Mouse (Mus musculus) embryo, embryonic 11 days (tissue): Measurements from ENCODE around the gene 4921511M17Rik.
A peak's percentile ranks its signal among the peaks of the same experiment; 100 is the strongest.
"Not testable (repeated sequence)": the region's sequence is repeated elsewhere in the genome, so short reads cannot be mapped to it uniquely, and the experiment has no call there.

Experiments used
- DNase-seq: peaks from one replicate; pipeline ENCODE4 v3.0.0-alpha.2; 2015

The 4921511M17Rik gene

GRCm38 (mm10) chrX:154033727-154034126 lies at the start of gene 4921511M17Rik:
Gene 4921511M17Rik (minus strand): TSS chrX:154033827.
- not testable (repeated sequence) for DNase-seq

DNA sequence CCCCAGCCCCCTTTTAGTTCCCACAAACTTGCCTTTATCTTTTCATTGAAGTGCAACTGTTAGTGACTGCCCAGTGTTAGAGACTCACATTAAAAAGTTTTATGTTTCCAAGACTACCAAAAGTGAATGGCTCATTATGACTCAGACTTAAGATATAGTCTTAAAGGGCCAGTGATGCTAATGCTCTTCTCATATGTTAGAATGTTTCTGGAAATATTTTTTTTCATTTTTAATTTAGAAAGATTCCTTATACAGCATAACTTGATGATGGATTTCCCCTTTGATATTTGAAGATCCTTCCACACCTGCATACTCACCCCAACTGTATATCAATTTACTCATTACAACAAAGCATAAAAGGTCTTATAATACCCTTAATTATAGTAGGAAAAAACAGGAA lies 21.3 kb upstream of the 4921511M17Rik start, which contains the start of gene Gm10057:
Gene Gm10057 (minus strand): TSS at position 101 of the 400 bp plus-strand sequence.
- DNase-seq = not testable (repeated sequence)

DNA sequence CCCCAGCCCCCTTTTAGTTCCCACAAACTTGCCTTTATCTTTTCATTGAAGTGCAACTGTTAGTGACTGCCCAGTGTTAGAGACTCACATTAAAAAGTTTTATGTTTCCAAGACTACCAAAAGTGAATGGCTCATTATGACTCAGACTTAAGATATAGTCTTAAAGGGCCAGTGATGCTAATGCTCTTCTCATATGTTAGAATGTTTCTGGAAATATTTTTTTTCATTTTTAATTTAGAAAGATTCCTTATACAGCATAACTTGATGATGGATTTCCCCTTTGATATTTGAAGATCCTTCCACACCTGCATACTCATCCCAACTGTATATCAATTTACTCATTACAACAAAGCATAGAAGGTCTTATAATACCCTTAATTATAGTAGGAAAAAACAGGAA lies 21.1 kb downstream of the 4921511M17Rik start, which contains the start of gene Samt1:
Gene Samt1 (minus strand): TSS at position 101 of the 400 bp plus-strand sequence.
- DNase-seq = not testable (repeated sequence)

GRCm38 (mm10) chrX:153976914-153977313 lies 56.7 kb downstream of the 4921511M17Rik start:
- DNase-seq = not testable (repeated sequence)

GRCm38 (mm10) chrX:153976467-153976866 lies 57.2 kb downstream of the 4921511M17Rik start:
- DNase-seq = not testable (repeated sequence)

DNA sequence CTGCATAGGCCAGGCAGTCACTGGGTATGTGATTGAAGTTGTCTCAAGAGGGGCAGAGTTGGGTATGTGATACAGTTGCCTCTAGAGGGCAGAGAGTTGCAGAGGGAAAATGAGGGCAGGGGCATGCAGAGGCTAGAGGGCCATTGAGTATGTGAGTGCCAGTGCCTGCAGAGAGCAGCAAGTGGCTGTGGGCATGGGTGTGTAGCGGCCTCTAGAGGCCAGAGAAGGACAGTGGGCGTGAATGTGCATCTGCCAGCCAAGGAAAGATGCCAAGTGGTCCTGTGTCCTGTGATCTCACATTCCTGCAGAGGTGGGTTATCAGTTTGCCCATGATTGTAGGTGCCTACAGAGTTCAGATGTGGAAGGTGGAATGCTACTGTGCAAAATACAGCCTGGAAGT lies 59.2 kb downstream of the 4921511M17Rik start:
- peak; percentile 1 for DNase-seq
